Mouse (Mus musculus): Measurements from ENCODE around the gene Cct7.
"Not testable (repeated sequence)": the region's sequence is repeated elsewhere in the genome, so short reads cannot be mapped to it uniquely, and the experiment has no call there.

The Cct7 gene

DNA sequence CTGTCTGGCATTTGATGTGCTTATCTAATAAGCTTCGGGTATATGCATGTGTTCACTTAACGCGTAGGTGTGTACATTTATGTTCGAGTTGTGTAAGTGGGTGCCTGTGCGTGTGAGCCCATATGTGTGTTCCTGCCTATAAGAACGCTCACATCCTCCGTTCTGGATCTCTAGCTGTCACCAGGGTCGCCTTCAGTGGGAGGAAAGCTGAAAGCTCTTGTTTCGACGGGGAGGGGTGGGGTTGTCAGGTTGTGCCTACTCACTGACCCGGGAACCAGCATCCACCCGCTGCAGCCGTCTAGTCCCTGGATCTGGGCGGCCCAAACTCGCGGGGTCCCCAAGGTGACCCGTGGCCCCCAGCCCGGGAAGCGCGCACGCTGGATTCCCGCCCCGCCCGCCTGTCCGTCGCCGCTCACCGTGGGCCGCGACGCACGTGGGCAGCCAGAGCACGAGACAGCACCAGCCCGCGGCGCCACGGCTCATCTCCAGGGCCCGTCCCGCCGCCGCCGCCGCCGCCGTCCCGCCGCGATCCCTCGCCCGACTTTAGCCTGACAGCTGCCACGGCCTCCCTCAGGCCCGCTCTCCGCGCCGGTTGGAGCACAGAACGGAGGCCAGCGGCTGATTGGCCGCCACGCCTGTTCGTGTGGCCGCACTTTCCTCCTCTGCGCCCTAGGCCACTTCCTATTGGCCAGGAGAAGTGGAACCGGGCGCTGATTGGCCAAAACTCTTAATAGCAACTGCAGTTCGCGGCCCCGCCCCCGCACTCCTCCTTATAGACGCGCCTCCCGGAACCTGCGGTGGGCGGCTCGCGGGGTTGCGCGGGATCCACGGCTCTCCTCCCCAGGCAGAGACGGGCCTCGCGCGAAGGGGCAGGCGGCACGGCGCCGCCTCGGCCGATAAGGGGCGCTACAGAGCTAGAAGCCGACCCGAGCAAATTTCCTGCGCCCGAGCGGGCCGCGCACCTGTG lies at the start of gene Cct7:
Gene Cct7 (plus strand): TSS at position 818 of the 967 bp plus-strand sequence.
- DNase-seq (ENCODE audit: low spot score) = peak; percentile 98

DNA sequence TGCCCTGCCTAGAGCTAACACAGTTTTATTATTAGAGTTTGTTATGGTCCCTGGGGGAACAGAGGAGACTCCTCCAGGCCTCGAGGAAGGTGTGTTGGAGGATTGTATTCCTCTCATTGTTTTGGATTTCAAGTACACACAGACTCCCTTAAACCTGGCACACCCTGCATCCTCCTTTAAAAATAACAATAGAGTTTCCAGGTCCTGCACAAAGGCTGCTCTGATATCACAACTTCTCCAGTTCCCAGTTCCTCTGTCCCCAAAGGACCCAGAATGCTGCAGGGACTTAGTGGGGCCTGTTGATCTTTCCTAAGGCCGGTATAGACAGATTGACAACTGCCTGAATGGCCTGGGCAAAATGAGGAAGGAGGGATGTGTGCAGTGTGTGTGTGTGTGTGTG lies 48.7 kb upstream of the Cct7 start:
- no peak for DNase-seq (ENCODE audit: low spot score)

DNA sequence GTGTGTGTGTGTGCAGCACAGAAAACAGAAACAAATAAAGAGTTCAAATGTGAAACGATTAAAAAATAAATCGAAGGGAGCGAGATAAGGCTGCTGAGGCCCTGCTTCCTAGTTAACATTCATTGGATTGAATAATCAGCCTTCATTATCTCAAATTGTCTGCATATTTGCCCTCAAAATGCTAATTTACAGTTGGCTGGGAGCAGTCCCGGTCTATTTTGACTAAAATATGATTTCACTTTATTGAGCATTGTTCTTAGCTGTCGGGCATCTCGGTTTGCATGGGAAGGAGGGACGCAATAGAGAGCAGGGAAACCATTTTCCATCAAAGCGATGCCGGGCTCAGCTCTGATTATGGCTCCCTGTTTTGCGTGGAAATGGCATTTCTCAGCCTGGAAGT lies 48.3 kb upstream of the Cct7 start:
- no peak for DNase-seq (ENCODE audit: low spot score)

DNA sequence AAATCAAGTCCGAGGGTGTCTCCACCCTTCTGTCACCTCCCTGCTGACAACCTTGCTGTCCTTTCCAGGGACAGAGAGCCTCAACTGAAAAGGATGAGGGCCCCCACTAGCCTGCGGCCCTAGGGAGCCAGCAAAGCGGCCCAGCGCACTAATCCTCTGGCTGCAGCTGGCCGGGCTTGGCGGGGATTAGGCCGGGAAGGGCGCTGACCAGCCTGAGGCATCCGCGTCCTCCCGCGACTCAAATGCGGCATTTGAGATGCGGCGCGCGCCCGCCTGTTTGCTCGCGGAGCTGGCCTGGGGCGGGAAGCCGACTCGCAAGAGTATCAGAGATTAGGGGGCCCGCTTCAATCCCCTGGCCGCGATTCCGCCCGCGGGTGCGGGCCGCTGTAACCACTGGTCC lies 42.3 kb upstream of the Cct7 start:
- DNase-seq (ENCODE audit: low spot score) = no peak

DNA sequence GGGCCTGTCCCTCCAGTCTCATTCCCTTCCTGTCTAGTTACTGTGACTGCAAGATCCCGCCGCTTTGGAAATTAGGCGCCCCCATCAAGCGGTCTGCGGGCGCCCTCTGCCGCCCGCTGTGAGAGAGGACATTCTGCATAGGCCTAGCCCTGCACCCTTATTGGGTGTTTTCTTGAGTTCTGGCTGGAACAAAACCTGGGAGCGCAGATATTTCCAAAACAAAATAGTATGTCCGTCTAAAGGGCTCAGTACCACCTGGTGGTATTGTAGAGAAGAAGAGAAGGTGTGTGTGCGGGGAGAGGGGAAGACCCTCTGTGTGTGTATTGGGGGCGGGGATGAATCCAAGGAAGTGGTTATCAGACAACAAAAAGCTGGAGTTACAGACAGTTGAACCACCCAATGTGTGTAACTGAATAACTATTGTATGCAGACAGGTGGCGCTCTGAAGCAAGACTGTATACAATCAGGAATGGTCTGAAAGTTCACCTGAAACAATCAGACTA lies 40.5 kb upstream of the Cct7 start:
- DNase-seq (ENCODE audit: low spot score) = peak; percentile 75

DNA sequence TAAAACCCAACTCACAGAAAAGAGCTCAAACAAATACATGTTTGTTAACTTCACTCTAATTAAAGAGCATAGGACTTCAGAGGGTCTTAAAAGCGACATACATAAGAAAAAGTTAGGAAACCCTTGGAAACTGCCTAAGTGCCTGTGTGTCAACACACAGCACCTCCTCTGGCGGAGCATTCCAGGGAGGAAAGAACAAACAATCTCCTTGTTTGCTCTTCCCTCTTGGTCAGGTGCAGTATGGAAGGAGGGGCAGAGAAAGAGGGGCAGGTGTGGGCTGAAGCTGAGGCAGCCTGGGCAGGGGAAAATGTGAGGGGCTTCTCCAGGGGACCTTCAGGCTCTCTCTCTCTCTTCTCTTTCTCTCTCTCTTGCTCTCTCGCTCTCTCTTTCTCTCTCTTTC lies 35.5 kb upstream of the Cct7 start:
- peak; percentile 70 for DNase-seq (ENCODE audit: low spot score)

DNA sequence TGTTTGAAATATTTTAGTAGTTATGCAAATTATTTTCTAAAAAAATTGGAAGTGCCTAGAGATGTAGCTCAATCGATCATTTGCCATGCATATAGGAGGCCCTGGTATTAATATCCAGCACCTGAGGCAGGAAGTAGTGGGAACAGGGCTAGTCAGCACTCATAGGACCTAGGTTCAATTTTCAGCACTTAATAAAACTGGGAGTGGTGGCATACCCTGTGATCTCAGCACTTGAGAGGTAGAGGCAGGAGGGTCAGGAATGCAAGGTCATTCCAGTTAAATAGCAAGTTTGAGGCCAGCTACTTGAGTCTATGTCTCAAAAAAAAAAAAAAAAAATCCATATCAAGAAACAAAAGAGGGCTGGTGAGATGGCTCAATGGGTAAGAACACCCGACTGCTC lies 32.2 kb upstream of the Cct7 start:
- no peak for DNase-seq (ENCODE audit: low spot score)

DNA sequence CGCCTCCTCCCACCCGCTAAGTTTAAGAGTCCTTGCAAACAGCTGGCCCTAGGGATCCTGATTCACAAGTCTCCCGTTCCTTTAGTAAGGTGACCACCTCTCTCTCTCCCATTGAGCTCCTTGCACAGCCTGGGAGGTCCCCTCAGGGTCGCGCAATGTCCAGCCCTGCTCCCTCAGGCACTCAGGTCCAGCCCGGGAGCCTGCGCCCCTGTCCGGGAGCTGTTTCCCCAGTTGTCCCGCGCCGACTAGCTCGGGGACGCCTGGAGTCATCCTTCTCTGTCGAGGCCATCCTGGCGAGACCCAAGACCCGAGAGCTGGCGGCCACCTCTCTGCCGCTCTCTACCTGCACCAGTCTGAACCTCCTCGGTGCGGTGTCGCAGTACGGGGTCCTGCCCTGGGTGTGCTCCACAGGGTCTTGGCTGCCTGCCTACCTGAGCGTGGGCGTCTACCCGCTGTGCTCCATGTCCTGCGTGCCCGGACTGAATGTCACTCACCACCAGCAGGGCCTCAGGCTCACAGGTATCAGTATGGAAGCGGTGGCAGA lies 27.4 kb upstream of the Cct7 start, which contains the start of gene Noto:
Gene Noto (plus strand): TSS at position 51 of the 544 bp plus-strand sequence.
- no peak for DNase-seq (ENCODE audit: low spot score)

DNA sequence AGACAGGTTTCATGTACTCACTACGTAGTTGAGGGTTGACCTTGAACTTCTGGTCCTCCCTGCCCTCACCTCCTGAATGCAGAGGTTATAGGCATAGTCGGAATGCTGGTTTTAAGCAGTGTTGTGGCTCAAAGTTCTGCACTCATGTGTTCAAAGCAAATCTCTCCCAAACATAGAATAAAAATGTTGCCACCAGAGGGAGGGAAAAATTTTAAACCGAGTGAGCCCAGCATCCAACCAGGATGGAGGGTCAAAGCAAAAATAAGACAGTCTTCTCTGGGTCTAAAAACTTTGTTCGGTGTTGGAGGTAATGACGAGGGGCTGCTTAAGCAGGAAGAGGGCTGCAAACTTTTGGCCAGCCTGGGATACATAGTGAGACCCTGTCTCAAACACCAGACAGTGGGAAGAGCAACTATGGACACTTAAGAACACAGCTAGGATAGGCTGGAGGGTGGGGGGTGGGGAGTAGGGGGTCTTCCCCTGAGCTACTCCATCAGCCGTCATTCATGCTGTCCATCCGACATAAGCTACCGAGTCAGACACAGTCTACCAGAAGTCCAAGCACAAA lies 20.0 kb upstream of the Cct7 start:
- DNase-seq (ENCODE audit: low spot score) = no peak

DNA sequence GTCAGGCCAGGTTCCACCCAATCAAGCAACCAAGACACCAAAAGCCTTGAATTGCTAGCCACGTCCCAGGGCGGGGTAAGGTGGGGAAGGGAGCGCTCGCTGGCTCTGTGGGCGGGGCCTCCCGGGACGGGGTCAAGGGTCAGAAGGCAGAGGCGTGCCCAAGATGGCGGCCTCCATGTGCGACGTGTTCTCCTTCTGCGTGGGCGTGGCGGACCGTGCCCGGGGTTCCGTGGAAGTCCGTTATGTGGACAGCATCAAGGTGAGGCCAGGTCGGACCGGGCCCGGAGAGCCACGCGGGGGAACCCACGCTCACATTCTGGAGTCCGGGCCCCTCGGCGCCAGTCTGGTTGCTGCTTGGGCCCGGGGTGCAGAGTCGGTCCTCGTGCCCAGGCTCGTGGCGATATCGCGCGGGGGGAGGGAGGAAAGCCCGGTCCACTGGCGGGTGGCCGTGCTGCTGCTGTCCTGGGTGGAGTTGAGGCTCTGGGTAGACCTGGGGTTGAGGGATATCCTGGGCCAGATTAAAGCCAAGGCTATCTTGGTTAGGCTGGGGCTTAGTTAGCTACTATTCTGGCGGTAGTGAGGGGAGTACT lies 19.4 kb upstream of the Cct7 start, which contains the start of gene Smyd5:
Gene Smyd5 (plus strand): TSS at position 148 of the 590 bp plus-strand sequence.
- DNase-seq (ENCODE audit: low spot score) = peak; percentile 94

DNA sequence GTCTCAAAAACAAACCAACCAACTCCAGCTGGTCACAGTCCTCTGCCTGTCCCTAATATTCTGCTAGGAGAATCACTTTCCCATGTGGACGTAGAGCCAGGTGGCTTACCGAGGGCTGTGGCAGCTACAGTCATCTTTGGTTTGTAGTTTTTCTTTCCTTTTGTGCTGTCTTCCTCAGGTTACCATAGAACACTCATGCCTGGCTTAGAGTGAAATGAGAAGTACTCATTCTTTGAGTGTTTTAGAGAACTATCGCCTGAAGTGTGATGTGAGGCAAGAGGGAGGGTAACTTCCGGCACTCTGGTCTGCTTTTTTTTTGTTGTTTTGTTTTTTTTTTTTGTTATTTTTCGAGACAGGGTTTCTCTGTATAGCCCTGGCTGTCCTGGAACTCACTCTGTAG lies 17.4 kb upstream of the Cct7 start:
- DNase-seq (ENCODE audit: low spot score) = no peak

DNA sequence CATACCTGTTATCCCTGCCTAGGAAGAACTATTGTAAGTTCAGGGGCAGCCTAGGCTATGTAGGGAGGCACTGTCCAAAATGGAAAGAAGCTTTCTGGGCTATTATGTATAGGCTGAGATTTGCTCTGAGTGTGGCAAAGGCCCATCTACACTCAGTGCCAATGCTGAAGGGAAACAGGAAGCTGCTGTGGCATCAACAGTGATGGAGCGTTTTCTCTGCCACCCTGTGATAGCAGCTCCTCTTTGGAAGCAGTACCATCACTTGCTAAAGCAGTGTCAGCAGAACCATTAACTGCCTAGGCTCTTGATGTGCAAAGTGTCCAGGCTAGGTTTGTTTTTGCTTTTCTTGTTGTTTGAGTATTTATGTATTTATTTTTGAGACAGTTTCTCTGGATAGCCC lies 15.1 kb upstream of the Cct7 start:
- no peak for DNase-seq (ENCODE audit: low spot score)

DNA sequence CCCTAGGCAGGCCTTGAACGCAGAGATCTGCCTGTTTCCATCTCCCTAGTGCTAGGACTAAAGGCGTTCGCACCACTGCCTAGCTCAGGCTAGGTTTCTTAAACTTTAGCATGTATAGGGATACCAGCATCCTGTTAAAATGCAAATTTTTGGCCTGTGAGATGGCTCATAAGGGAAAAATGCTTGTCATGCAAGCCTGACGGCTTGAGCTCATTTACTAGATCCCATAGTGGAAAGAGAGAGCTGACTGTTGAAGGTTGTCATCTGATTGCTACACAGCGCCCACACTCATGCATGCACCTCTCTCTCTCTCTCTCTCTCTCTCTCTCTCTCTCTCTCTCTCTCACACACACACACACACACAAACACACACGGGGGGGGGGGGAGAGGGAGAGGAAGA lies 14.7 kb upstream of the Cct7 start:
- no peak for DNase-seq (ENCODE audit: low spot score)

DNA sequence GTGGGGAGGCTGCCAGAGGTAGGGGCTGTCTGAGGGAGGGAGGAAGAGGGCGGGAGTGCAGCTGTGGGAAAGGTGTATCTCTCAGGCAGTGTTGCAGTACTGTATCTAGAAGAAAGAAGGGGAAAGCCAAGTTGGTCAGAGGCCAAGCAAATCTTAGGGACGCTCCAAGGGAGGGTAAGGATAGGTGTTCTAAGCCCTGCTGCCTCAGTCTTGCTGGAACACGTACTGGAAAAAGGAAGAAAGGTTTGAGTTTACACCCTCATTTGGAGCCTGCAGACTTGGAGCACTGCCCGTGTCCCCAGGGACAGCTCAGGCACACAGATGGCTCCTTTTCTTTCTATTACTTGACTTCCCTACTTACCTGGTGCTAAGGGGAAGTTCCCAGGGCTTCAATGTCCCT lies 10.2 kb upstream of the Cct7 start:
- DNase-seq (ENCODE audit: low spot score) = no peak

DNA sequence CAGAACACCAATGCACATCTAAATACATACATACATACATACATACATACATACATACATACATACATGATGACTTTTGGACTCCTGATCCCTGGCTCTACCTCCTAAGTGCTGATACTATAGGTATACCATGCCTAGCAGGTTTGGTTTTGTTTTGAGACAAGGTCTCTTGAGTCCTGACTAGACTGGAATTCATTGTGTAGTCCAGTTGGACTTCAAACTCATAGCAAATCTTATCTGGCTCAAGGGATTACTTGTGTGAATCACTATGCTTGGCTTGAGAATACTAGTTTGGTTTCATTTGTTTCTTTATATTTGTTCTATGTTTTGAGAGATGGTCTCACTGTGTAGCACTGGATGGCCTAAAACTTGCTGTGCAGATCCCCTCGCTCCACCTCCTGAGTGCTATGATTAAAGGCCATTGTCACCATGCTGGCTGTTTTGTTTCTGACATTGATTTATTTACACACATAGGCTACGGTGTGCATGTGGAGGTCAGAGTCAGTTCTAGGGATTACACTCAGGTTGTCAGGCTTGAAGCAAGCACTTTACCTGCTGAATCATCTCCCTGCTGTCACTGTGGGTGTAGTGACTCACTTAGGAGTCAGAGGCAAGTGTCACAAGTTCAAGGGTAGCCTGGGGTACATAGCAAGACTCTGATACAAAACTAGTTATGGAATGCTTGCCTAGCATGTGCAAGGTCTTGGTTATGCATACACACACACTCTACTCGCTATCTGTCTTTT lies 7.7 kb upstream of the Cct7 start:
- peak; percentile 33 for DNase-seq (ENCODE audit: low spot score)

DNA sequence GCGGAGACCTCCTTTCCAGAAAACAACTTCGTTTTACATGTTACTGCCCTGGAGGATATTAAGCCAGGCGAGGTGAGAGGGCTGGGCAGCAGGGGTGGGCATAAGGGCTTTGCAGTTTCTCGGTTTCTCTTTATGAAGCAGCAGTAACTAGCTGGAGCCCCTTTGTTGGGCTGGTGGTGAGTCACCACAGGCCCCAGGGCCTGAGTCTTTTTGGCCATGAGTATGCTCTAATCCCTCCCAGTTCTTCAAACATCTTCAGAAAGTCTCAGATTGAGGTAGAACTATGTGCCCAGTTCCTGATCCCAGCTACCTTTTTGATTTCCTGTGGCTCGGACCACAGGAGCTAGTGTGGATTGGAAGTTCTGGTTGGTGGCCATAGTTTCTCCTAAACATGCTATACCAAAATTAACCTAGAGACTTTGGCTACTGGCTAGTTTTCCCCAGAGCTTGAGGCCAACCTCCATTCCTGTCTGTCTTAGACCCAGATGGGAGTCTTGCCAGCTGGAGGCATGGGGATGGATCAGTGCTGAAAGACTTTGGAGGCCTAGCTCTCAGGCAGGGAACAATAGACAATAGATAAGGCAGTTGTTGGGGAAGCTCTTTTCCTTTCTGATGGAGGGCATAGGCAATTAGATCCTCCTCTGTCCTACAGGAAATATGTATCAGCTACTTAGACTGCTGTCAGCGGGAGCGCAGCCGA lies 6.9 kb upstream of the Cct7 start:
- no peak for DNase-seq (ENCODE audit: low spot score)

DNA sequence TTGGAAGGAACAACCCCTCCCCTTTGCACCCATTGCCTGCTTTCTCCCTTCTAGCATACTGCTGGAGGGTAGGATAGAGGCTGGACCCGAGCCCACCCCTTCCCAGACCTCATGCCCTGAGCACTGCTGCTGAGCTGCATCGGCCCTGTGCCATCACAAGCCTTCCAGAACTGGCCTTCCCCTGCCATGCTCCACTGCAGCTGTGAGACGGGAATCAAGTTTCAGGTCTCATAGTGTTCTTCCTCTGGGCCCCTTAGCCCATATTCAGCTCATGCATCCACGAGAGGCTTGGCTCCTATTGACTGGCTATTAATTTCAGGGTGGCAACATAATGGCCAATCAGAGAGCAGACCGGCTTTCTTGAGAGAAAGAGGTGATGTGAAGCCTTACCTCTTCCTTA lies 6.0 kb upstream of the Cct7 start:
- DNase-seq (ENCODE audit: low spot score) = no peak

DNA sequence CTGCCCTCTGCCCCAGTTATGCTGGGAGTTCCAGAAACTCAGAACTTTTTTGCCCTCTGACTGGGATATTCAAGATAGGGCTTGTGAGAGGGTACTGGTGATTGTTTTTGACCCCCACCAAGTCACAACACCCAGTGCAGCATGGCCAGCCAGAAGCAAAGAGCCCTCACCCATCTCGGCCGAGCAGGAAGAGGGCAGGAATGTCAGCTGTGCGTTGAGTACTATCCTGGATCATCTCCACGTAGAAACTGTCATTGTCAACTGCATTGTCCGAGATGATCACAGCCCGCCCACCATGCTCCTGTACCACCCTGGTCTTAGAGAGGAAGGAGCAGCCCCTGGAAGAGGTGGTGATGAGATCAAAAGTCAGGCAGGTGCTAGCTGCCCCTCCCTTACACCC lies 4.0 kb upstream of the Cct7 start:
- DNase-seq (ENCODE audit: low spot score) = no peak

DNA sequence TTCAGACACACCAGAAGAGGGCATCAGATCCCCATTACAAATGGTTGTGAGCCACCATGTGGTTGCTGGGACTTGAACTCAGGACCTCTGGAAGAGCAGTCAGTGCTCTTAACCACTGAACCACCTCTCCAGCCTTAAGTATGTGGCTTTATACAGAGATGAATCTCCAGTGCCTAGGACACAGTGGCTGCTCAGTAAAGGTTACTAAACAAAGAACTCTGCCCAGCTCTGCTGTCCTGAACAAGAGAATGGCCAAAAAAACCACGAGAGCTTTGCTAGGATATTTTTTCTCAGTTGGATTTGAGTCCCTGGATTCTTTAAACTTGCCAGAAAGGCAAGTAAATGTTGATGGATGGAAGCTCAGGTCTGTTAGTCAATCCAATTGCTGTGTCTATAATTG lies 1.2 kb upstream of the Cct7 start:
- DNase-seq (ENCODE audit: low spot score) = not testable (repeated sequence)

DNA sequence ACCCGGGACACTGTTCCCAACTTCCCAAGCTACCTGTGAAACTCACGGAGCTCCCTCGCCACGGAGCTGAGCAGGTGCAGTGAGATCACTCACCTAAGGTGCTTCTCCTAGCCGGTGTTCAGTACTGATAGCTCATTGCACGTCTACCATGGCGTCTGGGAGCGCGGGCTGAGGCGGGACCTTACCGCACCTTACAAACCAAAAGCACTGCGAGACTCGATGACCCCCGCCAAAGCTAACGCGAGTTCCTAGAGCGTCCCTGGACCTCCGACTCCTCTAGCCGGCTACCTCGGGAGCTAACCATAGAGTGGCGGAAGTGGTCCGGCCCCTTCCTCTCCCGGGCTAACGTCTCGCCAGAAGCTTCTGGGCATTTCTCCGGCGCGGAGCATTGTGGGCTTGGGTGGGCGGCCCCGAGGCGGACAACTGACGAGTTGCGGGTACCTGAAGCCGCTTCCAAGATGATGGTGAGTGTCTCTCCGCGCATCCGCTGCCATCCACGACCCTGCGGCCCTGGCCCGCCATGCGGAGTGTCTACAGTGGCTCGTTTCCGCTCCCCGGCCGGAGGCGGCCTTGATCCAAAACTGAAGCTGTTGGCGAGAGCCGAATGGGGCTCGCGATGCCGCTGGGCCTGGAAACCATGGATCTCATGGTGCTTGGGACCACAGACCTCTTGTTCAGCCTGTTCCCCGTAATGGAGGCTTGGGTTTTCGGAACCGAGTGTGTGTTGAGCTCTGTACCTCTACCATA lies 523 bp downstream of the Cct7 start, which contains the start of gene Pradc1:
Gene Pradc1 (minus strand): TSS at position 307 of the 747 bp plus-strand sequence.
- DNase-seq (ENCODE audit: low spot score) = peak; percentile 99

DNA sequence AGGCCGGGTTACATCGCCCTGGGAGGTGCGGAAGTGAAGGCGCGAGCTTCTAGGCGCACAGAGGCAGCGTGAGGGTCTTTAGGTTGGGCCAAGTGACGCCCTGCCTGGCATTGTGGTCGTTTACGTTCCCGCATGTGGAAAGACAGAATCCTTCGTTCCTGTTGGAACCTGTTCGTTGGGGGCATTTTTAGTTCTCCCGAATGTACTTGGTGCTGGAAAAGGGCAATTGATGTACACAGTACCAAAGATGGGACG lies 1.0 kb downstream of the Cct7 start:
- DNase-seq (ENCODE audit: low spot score) = no peak

All from yolk sac, embryonic 10.5 days (tissue).